Mouse (Mus musculus): ENCODE measurements at regions not wholly inside any gene's neighbourhood (a gene's known extent, or its start where the extent isn't known, plus 50 kb on each side); places are given as distances from the start of the nearest gene placed in this dataset.

- no peak for DNase-seq (ENCODE audit: low spot score)
Measured at GRCm38 (mm10) chr8:34374242-34374641, 262.7 kb upstream of the Gm10131 start.

GRCm38 (mm10) chr8:34372666-34372980, 261.1 kb upstream of the Gm10131 start:
- DNase-seq (ENCODE audit: low spot score), result no peak

GRCm38 (mm10) chr8:34371973-34372665, 260.6 kb upstream of the Gm10131 start:
- no peak for DNase-seq (ENCODE audit: low spot score)

GRCm38 (mm10) chr8:34371391-34371790, 259.9 kb upstream of the Gm10131 start:
- no peak for DNase-seq (ENCODE audit: low spot score)

GRCm38 (mm10) chr8:34368556-34368955, 257.0 kb upstream of the Gm10131 start:
- DNase-seq (ENCODE audit: low spot score), result no peak

GRCm38 (mm10) chr8:34364446-34365035, 253.0 kb upstream of the Gm10131 start:
- no peak for DNase-seq (ENCODE audit: low spot score)

- no peak for DNase-seq (ENCODE audit: low spot score)
Measured at GRCm38 (mm10) chr8:34363679-34364078, 252.1 kb upstream of the Gm10131 start.

GRCm38 (mm10) chr8:34363131-34363530, 251.6 kb upstream of the Gm10131 start:
- DNase-seq (ENCODE audit: low spot score), result no peak

- no peak for DNase-seq (ENCODE audit: low spot score)
Measured at GRCm38 (mm10) chr8:34361377-34361776, 249.8 kb upstream of the Gm10131 start.

GRCm38 (mm10) chr8:34359776-34360175, 248.2 kb upstream of the Gm10131 start:
- no peak for DNase-seq (ENCODE audit: low spot score)

GRCm38 (mm10) chr8:34355059-34355458, 243.5 kb upstream of the Gm10131 start:
- no peak for DNase-seq (ENCODE audit: low spot score)

- DNase-seq (ENCODE audit: low spot score), result no peak
Measured at GRCm38 (mm10) chr8:34353140-34353855, 241.8 kb upstream of the Gm10131 start.

- DNase-seq (ENCODE audit: low spot score), result no peak
Measured at GRCm38 (mm10) chr8:34334851-34335250, 223.3 kb upstream of the Gm10131 start.

- DNase-seq (ENCODE audit: low spot score), result no peak
Measured at GRCm38 (mm10) chr8:34331673-34332072, 220.1 kb upstream of the Gm10131 start.

GRCm38 (mm10) chr8:34326614-34326965, 215.1 kb upstream of the Gm10131 start:
- no peak for DNase-seq (ENCODE audit: low spot score)

GRCm38 (mm10) chr8:34325841-34326613, 214.5 kb upstream of the Gm10131 start:
- no peak for DNase-seq (ENCODE audit: low spot score)

GRCm38 (mm10) chr8:34320158-34320587, 208.6 kb upstream of the Gm10131 start:
- DNase-seq (ENCODE audit: low spot score), result no peak

- DNase-seq (ENCODE audit: low spot score), result no peak
Measured at GRCm38 (mm10) chr8:34319719-34320118, 208.2 kb upstream of the Gm10131 start.

- DNase-seq (ENCODE audit: low spot score), result no peak
Measured at GRCm38 (mm10) chr8:34315233-34315632, 203.7 kb upstream of the Gm10131 start.

GRCm38 (mm10) chr8:34305542-34306485, 194.3 kb upstream of the Gm10131 start:
- no peak for DNase-seq (ENCODE audit: low spot score)

- no peak for DNase-seq (ENCODE audit: low spot score)
Measured at GRCm38 (mm10) chr8:34303815-34304214, 192.3 kb upstream of the Gm10131 start.

Measured in c-Kit-positive CD71-positive TER-119-positive erythroid progenitor cells, embryonic 14.5 days (primary cell).